Mouse (Mus musculus) forebrain, embryonic 11.5 days (tissue): Measurements from ENCODE around the gene Slc2a8. TPM values are rescaled to one million over a fixed set of nuclear protein-coding genes. Genes with fewer than 3 reads are reported as not detected.

Experiments
- ATAC-seq: fragments of 200-750 bp; cut with Nextera tagmentation; replicated peaks from 2 replicates; pipeline ENCODE4 v1.8.0; 2017; ENCODE audit warnings: moderate TSS enrichment; ENCODE audit not compliant: low FRiP score
- DNase-seq: peaks from one replicate; pipeline ENCODE4 v3.0.0-alpha.2; 2017; ENCODE audit warnings: low spot score
- H3K27ac ChIP-seq: fragments of 300-500 bp; sonication (generic); 2 replicates; pipeline ENCODE4 v1.5.1; 2014; ENCODE audit warnings: low read depth, low read length
- H3K27me3 ChIP-seq: fragments of 300-500 bp; sonication (generic); 2 replicates; pipeline ENCODE4 v1.6.1; 2014; ENCODE audit warnings: mild to moderate bottlenecking, low read length, mixed read lengths; ENCODE audit not compliant: control insufficient read depth, insufficient read depth
- H3K36me3 ChIP-seq: fragments of 300-500 bp; sonication (generic); 2 replicates; pipeline ENCODE4 v1.6.1; 2014; ENCODE audit warnings: mild to moderate bottlenecking, low read length, moderate library complexity, mixed read lengths; ENCODE audit not compliant: control insufficient read depth, insufficient read depth
- H3K4me1 ChIP-seq: fragments of 300-500 bp; sonication (generic); replicated peaks from 2 replicates; pipeline ENCODE4 v1.6.1; 2014; ENCODE audit warnings: low read length, mixed read lengths; ENCODE audit not compliant: control insufficient read depth, insufficient read depth
- H3K4me2 ChIP-seq: fragments of 300-500 bp; sonication (generic); 2 replicates; pipeline ENCODE4 v1.6.1; 2014; ENCODE audit warnings: low read depth, mild to moderate bottlenecking, low read length, moderate library complexity, mixed read lengths; ENCODE audit not compliant: severe bottlenecking
- H3K4me3 ChIP-seq: fragments of 300-500 bp; sonication (generic); 2 replicates; pipeline ENCODE4 v1.5.1; 2014; ENCODE audit warnings: low read depth, low read length
- H3K9ac ChIP-seq: fragments of 300-500 bp; sonication (generic); 2 replicates; pipeline ENCODE4 v1.6.1; 2014; ENCODE audit warnings: low read length
- H3K9me3 ChIP-seq: fragments of 300-500 bp; sonication (generic); 2 replicates; pipeline ENCODE4 v1.6.1; 2016; ENCODE audit warnings: low read length, mixed read lengths; ENCODE audit not compliant: control insufficient read depth
- WGBS: fragments of 180-500 bp; shearing (Covaris S2); extraction: QIAGEN DNeasy Blood & Tissue Kit; methylation state at CpG from one replicate; pipeline ENCODE4 v1.1.7; 2014; 5-methylcytosine and 5-hydroxymethylcytosine counted together
- polyA plus RNA-seq: library from polyadenylated mRNA; unstranded; fragments of >200 nt; fragmentation: Nextera tagmentation; extraction: Ambion mirVana; gene quantifications from 2 replicates; pipeline ENCODE4 v1.2.1, GENCODE M21; 2014

Gene Slc2a8
- polyA plus RNA-seq, 1 experiment from 2014 or later, result 13.4 TPM

GRCm38 (mm10) chr2:32982700-32983099 lies 817 bp upstream of the Slc2a8 start:
- DNase-seq (no peak), ATAC-seq (no peak)
- Histone ChIP-seq H3K9ac (no peak overlapping the region), H3K27ac (no peak overlapping the region), H3K4me1 (peaks cover 8% of the 10 kb centered on the region), H3K27me3 (no peaks in the 10 kb centered on the region), H3K4me3 (peak overlapping the region; percentile 69; the same call in 1 of the 2 replicates), H3K36me3 (no peaks in the 10 kb centered on the region), H3K9me3 (no peaks in the 10 kb centered on the region), H3K4me2 (peak overlapping the region; percentile 100)
- WGBS, result 7% methylated on average over 4 of the region's 4 CpGs

- no peaks in the 10 kb centered on the region for H3K27me3 ChIP-seq
- H3K9ac ChIP-seq, result peak overlapping the region; percentile 80
- H3K27ac ChIP-seq, result no peak overlapping the region
- peak overlapping the region; percentile 100 for H3K4me2 ChIP-seq
- peak overlapping the region; percentile 69 for H3K4me3 ChIP-seq
- H3K36me3 ChIP-seq, result no peaks in the 10 kb centered on the region
- peaks cover 8% of the 10 kb centered on the region for H3K4me1 ChIP-seq
- WGBS, result 2% methylated on average over 23 of the region's 23 CpGs
- DNase-seq (no peak), ATAC-seq (peak; percentile 20)
- H3K9me3 ChIP-seq, result no peaks in the 10 kb centered on the region
These were observed 602 bp downstream of the Slc2a8 start for GRCm38 (mm10) chr2:32981281-32981680.

GRCm38 (mm10) chr2:32979675-32980074 lies 2.2 kb downstream of the Slc2a8 start:
- DNase-seq, result no peak
- Histone ChIP-seq H3K36me3 (no peaks in the 10 kb centered on the region), H3K9ac (no peak overlapping the region), H3K4me2 (no peak overlapping the region), H3K9me3 (no peaks in the 10 kb centered on the region), H3K4me3 (no peak overlapping the region), H3K27ac (no peak overlapping the region), H3K4me1 (peaks cover 8% of the 10 kb centered on the region), H3K27me3 (no peaks in the 10 kb centered on the region)
- 81% methylated on average over 7 of the region's 7 CpGs for WGBS
- no peak for ATAC-seq

- DNase-seq, result no peak
- Histone ChIP-seq H3K4me3 (no peak overlapping the region), H3K27me3 (no peaks in the 10 kb centered on the region), H3K9ac (no peak overlapping the region), H3K36me3 (no peaks in the 10 kb centered on the region), H3K4me2 (no peak overlapping the region), H3K27ac (no peak overlapping the region), H3K4me1 (peaks cover 8% of the 10 kb centered on the region), H3K9me3 (no peaks in the 10 kb centered on the region)
- 77% methylated on average over 3 of the region's 3 CpGs for WGBS
- no peak for ATAC-seq
These were observed 3.2 kb downstream of the Slc2a8 start for GRCm38 (mm10) chr2:32978675-32979074.

GRCm38 (mm10) chr2:32977114-32977513 lies 4.8 kb downstream of the Slc2a8 start:
- Histone ChIP-seq H3K36me3 (no peaks in the 10 kb centered on the region), H3K27ac (no peak overlapping the region), H3K4me1 (peaks cover 8% of the 10 kb centered on the region), H3K9ac (no peak overlapping the region), H3K4me2 (no peak overlapping the region), H3K9me3 (no peaks in the 10 kb centered on the region), H3K4me3 (no peak overlapping the region), H3K27me3 (no peaks in the 10 kb centered on the region)
- DNase-seq (no peak), ATAC-seq (no peak)
- 87% methylated on average over 5 of the region's 5 CpGs for WGBS

- Histone ChIP-seq H3K36me3 (no peaks in the 10 kb centered on the region), H3K4me2 (no peak overlapping the region), H3K9me3 (no peaks in the 10 kb centered on the region), H3K4me1 (no peaks in the 10 kb centered on the region), H3K9ac (no peak overlapping the region), H3K27ac (no peak overlapping the region), H3K4me3 (no peak overlapping the region), H3K27me3 (no peaks in the 10 kb centered on the region)
- ATAC-seq (no peak), DNase-seq (no peak)
- WGBS, result 89% methylated on average over 8 of the region's 8 CpGs
These were observed 7.7 kb downstream of the Slc2a8 start for GRCm38 (mm10) chr2:32974216-32974615.

- no peak overlapping the region for H3K27ac ChIP-seq
- no peak overlapping the region for H3K9ac ChIP-seq
- H3K27me3 ChIP-seq, result no peaks in the 10 kb centered on the region
- no peaks in the 10 kb centered on the region for H3K36me3 ChIP-seq
- no peaks in the 10 kb centered on the region for H3K9me3 ChIP-seq
- no peak overlapping the region for H3K4me3 ChIP-seq
- ATAC-seq, result no peak
- H3K4me1 ChIP-seq, result peaks cover 9% of the 10 kb centered on the region; the same call in 1 of the 2 replicates
- WGBS, result 32% methylated on average over 9 of the region's 9 CpGs
- H3K4me2 ChIP-seq, result no peak overlapping the region
- DNase-seq, result peak; percentile 50
These were observed 10.6 kb downstream of the Slc2a8 start for GRCm38 (mm10) chr2:32971235-32971634.

- Histone ChIP-seq H3K27me3 (no peaks in the 10 kb centered on the region), H3K27ac (no peak overlapping the region), H3K9me3 (no peaks in the 10 kb centered on the region), H3K36me3 (peaks cover 5% of the 10 kb centered on the region), H3K4me2 (no peak overlapping the region), H3K4me1 (peaks cover 10% of the 10 kb centered on the region; the same call in 1 of the 2 replicates), H3K4me3 (no peak overlapping the region), H3K9ac (no peak overlapping the region)
- WGBS, result 90% methylated on average over 8 of the region's 8 CpGs
- ATAC-seq, result no peak
- no peak for DNase-seq
These were observed 12.6 kb downstream of the Slc2a8 start for GRCm38 (mm10) chr2:32969326-32969725.

GRCm38 (mm10) chr2:32968024-32968614 lies 13.8 kb downstream of the Slc2a8 start:
- Histone ChIP-seq H3K4me2 (no peak overlapping the region), H3K9me3 (no peaks in the 10 kb centered on the region), H3K4me1 (peaks cover 14% of the 10 kb centered on the region; the same call in 1 of the 2 replicates)

More at GRCm38 (mm10) chr2:32968024-32968614, 13.8 kb downstream of the Slc2a8 start:
- H3K27ac ChIP-seq, result no peak overlapping the region
- no peaks in the 10 kb centered on the region for H3K27me3 ChIP-seq
- 90% methylated on average over 9 of the region's 9 CpGs for WGBS
- H3K9ac ChIP-seq, result no peak overlapping the region; the same call in 1 of the 2 replicates
- DNase-seq (no peak), ATAC-seq (no peak)
- peaks cover 10% of the 10 kb centered on the region for H3K36me3 ChIP-seq
- H3K4me3 ChIP-seq, result no peak overlapping the region
